Mouse (Mus musculus): ENCODE measurements around the gene Bicdl1. TPM values are rescaled to one million over a fixed set of nuclear protein-coding genes. Genes with fewer than 3 reads are reported as not detected.

Gene Bicdl1
- polyA plus RNA-seq, 1 experiment: 15.5 TPM

- H3K4me3 ChIP-seq (ENCODE audit: low read depth, low read length): no peak overlapping the region
Measured at GRCm38 (mm10) chr5:115730314-115730713, 1.1 kb downstream of the Bicdl1 start.

GRCm38 (mm10) chr5:115726581-115726980 lies 4.8 kb downstream of the Bicdl1 start:
- TF ChIP-seq POLR2A (IDR thresholded peaks at IDR 0.05; ENCODE audit: low read depth, low read length) (no peak), CTCF (IDR thresholded peaks at IDR 0.05; ENCODE audit: extremely low read depth, insufficient read length, insufficient replicate concordance, low read depth, low read length) (no peak)
- no peaks in the 10 kb centered on the region for H3K36me3 ChIP-seq (ENCODE audit: control insufficient read depth, insufficient read depth, low read length)
- H3K27ac ChIP-seq (ENCODE audit: insufficient read depth, low read depth, low read length): no peak overlapping the region
- H3K27me3 ChIP-seq (ENCODE audit: control insufficient read depth, insufficient read depth, low read length): peaks cover 8% of the 10 kb centered on the region
- WGBS: 62% methylated on average over 8 of the region's 8 CpGs
- H3K4me1 ChIP-seq (ENCODE audit: control insufficient read depth, insufficient read depth, insufficient read length, low read length): peaks cover 6% of the 10 kb centered on the region; the same call in 1 of the 2 replicates
- no peak overlapping the region for H3K4me3 ChIP-seq (ENCODE audit: low read depth, low read length)

More at GRCm38 (mm10) chr5:115730314-115730713, 1.1 kb downstream of the Bicdl1 start:
- no peaks in the 10 kb centered on the region for H3K36me3 ChIP-seq (ENCODE audit: control insufficient read depth, insufficient read depth, low read length)
- TF ChIP-seq POLR2A (IDR thresholded peaks at IDR 0.05; ENCODE audit: low read depth, low read length) (no peak), CTCF (IDR thresholded peaks at IDR 0.05; ENCODE audit: extremely low read depth, insufficient read length, insufficient replicate concordance, low read depth, low read length) (no peak)
- H3K27ac ChIP-seq (ENCODE audit: insufficient read depth, low read depth, low read length): no peak overlapping the region
- H3K4me1 ChIP-seq (ENCODE audit: control insufficient read depth, insufficient read depth, insufficient read length, low read length): peaks cover 11% of the 10 kb centered on the region
- peaks cover 10% of the 10 kb centered on the region for H3K27me3 ChIP-seq (ENCODE audit: control insufficient read depth, insufficient read depth, low read length)
- 54% methylated on average over 5 of the region's 5 CpGs for WGBS

- no peak overlapping the region for H3K4me3 ChIP-seq (ENCODE audit: low read depth, low read length)
- H3K4me1 ChIP-seq (ENCODE audit: control insufficient read depth, insufficient read depth, insufficient read length, low read length): peaks cover 4% of the 10 kb centered on the region; the same call in 1 of the 2 replicates
- TF ChIP-seq POLR2A (IDR thresholded peaks at IDR 0.05; ENCODE audit: low read depth, low read length) (no peak), CTCF (IDR thresholded peaks at IDR 0.05; ENCODE audit: extremely low read depth, insufficient read length, insufficient replicate concordance, low read depth, low read length) (no peak)
- H3K36me3 ChIP-seq (ENCODE audit: control insufficient read depth, insufficient read depth, low read length): no peaks in the 10 kb centered on the region
- no peak overlapping the region for H3K27ac ChIP-seq (ENCODE audit: insufficient read depth, low read depth, low read length)
- peaks cover 5% of the 10 kb centered on the region for H3K27me3 ChIP-seq (ENCODE audit: control insufficient read depth, insufficient read depth, low read length)
- WGBS: 85% methylated on average over 16 of the region's 16 CpGs
Measured at GRCm38 (mm10) chr5:115726019-115726418, 5.4 kb downstream of the Bicdl1 start.

- no peak overlapping the region for H3K27ac ChIP-seq (ENCODE audit: insufficient read depth, low read depth, low read length)
- H3K4me3 ChIP-seq (ENCODE audit: low read depth, low read length): no peak overlapping the region
- H3K36me3 ChIP-seq (ENCODE audit: control insufficient read depth, insufficient read depth, low read length): no peaks in the 10 kb centered on the region
- 77% methylated on average over 10 of the region's 10 CpGs for WGBS
- no peaks in the 10 kb centered on the region for H3K4me1 ChIP-seq (ENCODE audit: control insufficient read depth, insufficient read depth, insufficient read length, low read length)
- H3K27me3 ChIP-seq (ENCODE audit: control insufficient read depth, insufficient read depth, low read length): no peaks in the 10 kb centered on the region
- TF ChIP-seq POLR2A (IDR thresholded peaks at IDR 0.05; ENCODE audit: low read depth, low read length) (no peak), CTCF (IDR thresholded peaks at IDR 0.05; ENCODE audit: extremely low read depth, insufficient read length, insufficient replicate concordance, low read depth, low read length) (no peak)
Measured at GRCm38 (mm10) chr5:115724422-115724821, 7.0 kb downstream of the Bicdl1 start.

- Histone ChIP-seq H3K4me3 (ENCODE audit: low read depth, low read length) (no peak overlapping the region), H3K27ac (ENCODE audit: insufficient read depth, low read depth, low read length) (no peak overlapping the region), H3K4me1 (ENCODE audit: control insufficient read depth, insufficient read depth, insufficient read length, low read length) (no peaks in the 10 kb centered on the region), H3K27me3 (ENCODE audit: control insufficient read depth, insufficient read depth, low read length) (no peaks in the 10 kb centered on the region), H3K36me3 (ENCODE audit: control insufficient read depth, insufficient read depth, low read length) (no peaks in the 10 kb centered on the region)
- TF ChIP-seq POLR2A (IDR thresholded peaks at IDR 0.05; ENCODE audit: low read depth, low read length) (no peak), CTCF (IDR thresholded peaks at IDR 0.05; ENCODE audit: extremely low read depth, insufficient read length, insufficient replicate concordance, low read depth, low read length) (no peak)
- WGBS: 75% methylated on average over 21 of the region's 21 CpGs
Measured at GRCm38 (mm10) chr5:115722188-115722959, 9.0 kb downstream of the Bicdl1 start.

GRCm38 (mm10) chr5:115720761-115721160 lies 10.7 kb downstream of the Bicdl1 start:
- 55% methylated on average over 3 of the region's 3 CpGs for WGBS

GRCm38 (mm10) chr5:115717693-115718092 lies 13.7 kb downstream of the Bicdl1 start:
- H3K27me3 ChIP-seq (ENCODE audit: control insufficient read depth, insufficient read depth, low read length): no peaks in the 10 kb centered on the region
- H3K27ac ChIP-seq (ENCODE audit: insufficient read depth, low read depth, low read length): no peak overlapping the region
- WGBS: 84% methylated on average over 3 of the region's 3 CpGs
- no peak overlapping the region for H3K4me3 ChIP-seq (ENCODE audit: low read depth, low read length)
- no peaks in the 10 kb centered on the region for H3K4me1 ChIP-seq (ENCODE audit: control insufficient read depth, insufficient read depth, insufficient read length, low read length)
- no peaks in the 10 kb centered on the region for H3K36me3 ChIP-seq (ENCODE audit: control insufficient read depth, insufficient read depth, low read length)
- no peak for TF ChIP-seq CTCF (IDR thresholded peaks at IDR 0.05; ENCODE audit: extremely low read depth, insufficient read length, insufficient replicate concordance, low read depth, low read length)
- TF ChIP-seq POLR2A (IDR thresholded peaks at IDR 0.05; ENCODE audit: low read depth, low read length): no peak

More at GRCm38 (mm10) chr5:115720761-115721160, 10.7 kb downstream of the Bicdl1 start:
- no peaks in the 10 kb centered on the region for H3K4me1 ChIP-seq (ENCODE audit: control insufficient read depth, insufficient read depth, insufficient read length, low read length)
- H3K27ac ChIP-seq (ENCODE audit: insufficient read depth, low read depth, low read length): no peak overlapping the region
- no peaks in the 10 kb centered on the region for H3K36me3 ChIP-seq (ENCODE audit: control insufficient read depth, insufficient read depth, low read length)
- TF ChIP-seq POLR2A (IDR thresholded peaks at IDR 0.05; ENCODE audit: low read depth, low read length): no peak
- no peak for TF ChIP-seq CTCF (IDR thresholded peaks at IDR 0.05; ENCODE audit: extremely low read depth, insufficient read length, insufficient replicate concordance, low read depth, low read length)
- no peaks in the 10 kb centered on the region for H3K27me3 ChIP-seq (ENCODE audit: control insufficient read depth, insufficient read depth, low read length)
- no peak overlapping the region for H3K4me3 ChIP-seq (ENCODE audit: low read depth, low read length)
